Mouse (Mus musculus): ENCODE results near the gene Nlrc5. TPM values are rescaled to one million over a fixed set of nuclear protein-coding genes. Genes with fewer than 3 reads are reported as not detected.

Nlrc5 gene
- total RNA-seq, 2 experiments from 2014 or later, result 0.72 to 0.76 TPM

- DNase-seq, result no peak
Measured at GRCm38 (mm10) chr8:94568098-94568497, 133.9 kb downstream of the Nlrc5 start.

DNA sequence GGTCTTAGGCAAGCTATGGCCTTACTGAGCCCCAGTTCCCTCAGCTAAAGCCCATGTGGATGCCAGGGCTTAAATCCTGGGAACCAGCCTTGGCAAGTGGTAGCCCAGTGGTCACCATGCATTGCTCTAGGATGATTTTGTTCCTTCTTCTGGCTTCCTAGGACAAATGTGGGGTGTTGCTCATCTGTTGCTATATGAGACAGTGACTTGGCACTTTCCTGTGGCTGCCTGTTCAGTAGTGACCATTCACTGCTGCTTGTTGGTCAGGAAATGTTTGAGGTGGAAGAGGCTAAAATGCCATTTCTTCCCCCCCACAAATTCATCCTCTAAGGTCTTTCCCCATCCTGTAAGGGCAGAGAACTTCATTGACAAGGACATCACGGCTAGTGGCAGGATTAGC, 135.3 kb downstream of the Nlrc5 start:
- no peak for DNase-seq

GRCm38 (mm10) chr8:94571896-94572295, 137.7 kb downstream of the Nlrc5 start:
- DNase-seq, result no peak

- DNase-seq, result no peak
Measured at GRCm38 (mm10) chr8:94574159-94574907, 140.2 kb downstream of the Nlrc5 start.

- no peak for DNase-seq
Measured at GRCm38 (mm10) chr8:94575148-94575547, 141.0 kb downstream of the Nlrc5 start.

Small RNAs within 50 kb of the gene (microRNA-seq; reads per million reads assigned to microRNA genes)
- gene Mir7072, result 0 reads per million in 2 experiments

Other genes with a start within 250 kb of the Nlrc5 start
- gene Nup93, start 219.8 kb upstream of the Nlrc5 start, total RNA-seq (2021), result 10 to 100 TPM; 45.1 to 52.7 TPM
- gene Slc12a3, start 105.2 kb upstream of the Nlrc5 start, total RNA-seq (2021), result under 1 TPM in 1 of 2 experiments, not detected in 1; 0.11 TPM
- gene Herpud1, start 47.9 kb upstream of the Nlrc5 start, total RNA-seq (2021), result 10 to 100 TPM; 56.6 to 66.4 TPM
- gene Cpne2, start 98.6 kb downstream of the Nlrc5 start, total RNA-seq (2021), result 1 to 10 TPM; 7.0 to 9.6 TPM
- gene Rspry1, start 167.6 kb downstream of the Nlrc5 start, total RNA-seq (2021), result 10 to 100 TPM; 16.7 to 17.1 TPM
- 10 to 100 TPM; 21.3 to 24.4 TPM for gene Fam192a, start 167.6 kb downstream of the Nlrc5 start, total RNA-seq (2021)
- gene Arl2bp, start 232.2 kb downstream of the Nlrc5 start, total RNA-seq (2021), result 100 to 1,000 TPM; 122 to 127 TPM

Data from heart, postnatal 4 days (tissue).